Comparison of ENCODE assay signal across 18 mouse cellular contexts in genomic region chr6:135240361-135240760, GRCm38 (mm10). TPM values are rescaled to one million over a fixed set of nuclear protein-coding genes. Genes with fewer than 3 reads are reported as not detected.
"Had no signal": no experiment of that assay in that cellular context is flagged by ENCODE, and none has a peak within 500 bp of the region (broad histone marks: within the 10 kb centered on the region; RNA-seq: fewer than 3 reads in every experiment).

No protein-coding gene starts in this region.

- H3K27ac ChIP-seq: intestine, embryonic 15.5 days; layer of hippocampus, adult 2 months; liver, embryonic 12.5 days; lung, embryonic 15.5 days; midbrain, embryonic 13.5 days; neural tube, embryonic 15.5 days had no signal

- H3K27me3 ChIP-seq: intestine, embryonic 15.5 days; lung, embryonic 15.5 days; midbrain, embryonic 13.5 days; neural tube, embryonic 15.5 days had no signal

- H3K36me3 ChIP-seq: intestine, embryonic 15.5 days; limb, embryonic 10.5 days; lung, embryonic 15.5 days had no signal

- DNase-seq: kidney, adult 18-20 months; kidney, postnatal 10 days; kidney, postnatal 4 days; lung, postnatal 14 days; right cerebral cortex, adult 18-20 months; right cerebral cortex, postnatal 25 days; thymus, postnatal 36 days had no signal

- ATAC-seq: intestine, embryonic 15.5 days; liver, embryonic 12.5 days; midbrain, embryonic 13.5 days had no signal

- H3K9me3 ChIP-seq: intestine, embryonic 15.5 days; limb, embryonic 10.5 days; liver, embryonic 12.5 days; lung, embryonic 15.5 days; midbrain, embryonic 13.5 days; neural tube, embryonic 15.5 days had no signal

- H3K4me3 ChIP-seq: intestine, embryonic 15.5 days; layer of hippocampus, adult 2 months; limb, embryonic 10.5 days; liver, embryonic 12.5 days; lung, embryonic 15.5 days; midbrain, embryonic 13.5 days; myocyte; neural tube, embryonic 15.5 days had no signal

- H3K9ac ChIP-seq: intestine, embryonic 15.5 days; liver, embryonic 12.5 days; lung, embryonic 15.5 days; midbrain, embryonic 13.5 days; neural tube, embryonic 15.5 days had no signal

- H3K4me1 ChIP-seq: intestine, embryonic 15.5 days; lung, embryonic 15.5 days; neural tube, embryonic 15.5 days had no signal

- H3K4me2 ChIP-seq: intestine, embryonic 15.5 days; liver, embryonic 12.5 days; lung, embryonic 15.5 days; midbrain, embryonic 13.5 days; neural tube, embryonic 15.5 days had no signal

RNA-seq across cellular contexts. Expression of gene Gsg1, which starts 13.8 kb away (rescaled TPM):
- total RNA-seq: left cerebral cortex, adult 18-20 months; left cerebral cortex, postnatal 10 days; megakaryocyte-erythroid progenitor cell, adult 5-6 weeks had no signal
